Mouse (Mus musculus) Muller cell, postnatal 12 days (primary cell): Measurements from ENCODE around the gene Olfr1094.

Experiments
- DNase-seq: peaks from one replicate; pipeline ENCODE4 v3.0.0-alpha.2; 2015; ENCODE audit errors: inconsistent ontology term

The Olfr1094 gene

GRCm38 (mm10) chr2:86824363-86824762, at the start of gene Olfr1094:
Olfr1094 (plus strand) TSS chr2:86824663.
- no peak for DNase-seq

- no peak for DNase-seq
Observed at GRCm38 (mm10) chr2:86782179-86782578, 42.3 kb upstream of the Olfr1094 start, which contains the start of gene Olfr1093. Olfr1093 (plus strand) TSS chr2:86782479.

- no peak for DNase-seq
Observed at GRCm38 (mm10) chr2:86809918-86810317, 14.5 kb upstream of the Olfr1094 start, which contains the start of gene Olfr141. Olfr141 (minus strand) TSS chr2:86810018.

- no peak for DNase-seq
Observed at GRCm38 (mm10) chr2:86851596-86851995, 27.1 kb downstream of the Olfr1094 start, which contains the start of gene Olfr1095. Olfr1095 (minus strand) TSS chr2:86851696.

GRCm38 (mm10) chr2:86874702-86875101, 50.2 kb downstream of the Olfr1094 start, which contains the start of gene Gm13723:
Gm13723 (minus strand) TSS chr2:86874802.
- no peak for DNase-seq
